Mouse (Mus musculus) forebrain, embryonic 10.5 days (tissue): Measurements from ENCODE around the gene Zfp704. TPM values are rescaled to one million over a fixed set of nuclear protein-coding genes. Genes with fewer than 3 reads are reported as not detected.

Source experiments
- DNase-seq: peaks from one replicate; pipeline ENCODE4 v3.0.0-alpha.2; 2017; ENCODE audit warnings: low spot score; ENCODE audit errors: extremely low spot score
- H3K27ac ChIP-seq: fragments of 300-500 bp; sonication (generic); 2 replicates; pipeline ENCODE4 v1.5.1; 2016; ENCODE audit warnings: mild to moderate bottlenecking
- H3K27me3 ChIP-seq: fragments of 300-500 bp; sonication (generic); 2 replicates; pipeline ENCODE4 v1.6.1; 2016; ENCODE audit warnings: mild to moderate bottlenecking; ENCODE audit not compliant: poor library complexity, severe bottlenecking
- H3K36me3 ChIP-seq: fragments of 300-500 bp; sonication (generic); replicated peaks from 2 replicates; pipeline ENCODE4 v1.6.1; 2016; ENCODE audit warnings: mild to moderate bottlenecking, moderate library complexity
- H3K4me1 ChIP-seq: fragments of 300-500 bp; sonication (generic); 2 replicates; pipeline ENCODE4 v1.6.1; 2016
- H3K4me3 ChIP-seq: fragments of 300-500 bp; sonication (generic); 2 replicates; pipeline ENCODE4 v1.5.1; 2016; ENCODE audit warnings: mild to moderate bottlenecking, moderate library complexity
- H3K9me3 ChIP-seq: fragments of 300-500 bp; sonication (generic); 2 replicates; pipeline ENCODE4 v1.6.1; 2016; ENCODE audit warnings: mild to moderate bottlenecking, moderate library complexity
- WGBS: fragments of 180-500 bp; shearing (Covaris S2); methylation state at CpG from one replicate; pipeline ENCODE4 v1.1.7; 2016; 5-methylcytosine and 5-hydroxymethylcytosine counted together
- polyA plus RNA-seq: library from polyadenylated mRNA; unstranded; fragments of >200 nt; fragmentation: Nextera tagmentation; extraction: Ambion mirVana; gene quantifications from 2 replicates; pipeline ENCODE4 v1.2.1, GENCODE M21; 2016

The Zfp704 gene
- polyA plus RNA-seq, 1 experiment from 2014 or later, result 6.6 TPM

- DNase-seq, result no peak
- Histone ChIP-seq H3K27ac (no peak overlapping the region), H3K36me3 (peaks cover 21% of the 10 kb centered on the region), H3K4me1 (peaks cover 8% of the 10 kb centered on the region; the same call in 1 of the 2 replicates), H3K4me3 (no peak overlapping the region), H3K9me3 (no peaks in the 10 kb centered on the region), H3K27me3 (no peaks in the 10 kb centered on the region)
- 88% methylated on average over 6 of the region's 6 CpGs for WGBS
Measured at GRCm38 (mm10) chr3:9460284-9460683, 149.6 kb downstream of the Zfp704 start.

GRCm38 (mm10) chr3:9456380-9456890 lies 153.4 kb downstream of the Zfp704 start:
- Histone ChIP-seq H3K27ac (no peak overlapping the region), H3K27me3 (no peaks in the 10 kb centered on the region), H3K36me3 (peaks cover 8% of the 10 kb centered on the region; the same call in 1 of the 2 replicates), H3K4me1 (0 out of 2 replicates have a peak, but pooled peaks cover 3% of the 10 kb centered on the region), H3K4me3 (no peak overlapping the region), H3K9me3 (no peaks in the 10 kb centered on the region)
- DNase-seq, result no peak
- 71% methylated on average over 10 of the region's 10 CpGs for WGBS

- Histone ChIP-seq H3K27ac (no peak overlapping the region), H3K27me3 (no peaks in the 10 kb centered on the region), H3K36me3 (peaks cover 7% of the 10 kb centered on the region; the same call in 1 of the 2 replicates), H3K4me1 (0 out of 2 replicates have a peak, but pooled peaks cover 3% of the 10 kb centered on the region), H3K9me3 (no peaks in the 10 kb centered on the region), H3K4me3 (no peak overlapping the region)
- no peak for DNase-seq
- 90% methylated on average over 5 of the region's 5 CpGs for WGBS
Measured at GRCm38 (mm10) chr3:9455351-9455750, 154.5 kb downstream of the Zfp704 start.

GRCm38 (mm10) chr3:9454556-9455330 lies 155.1 kb downstream of the Zfp704 start:
- H3K36me3 ChIP-seq, result peaks cover 5% of the 10 kb centered on the region; the same call in 1 of the 2 replicates
- H3K9me3 ChIP-seq, result no peaks in the 10 kb centered on the region
- 89% methylated on average over 8 of the region's 8 CpGs for WGBS
- no peak overlapping the region for H3K27ac ChIP-seq
- peaks cover 5% of the 10 kb centered on the region; the same call in 1 of the 2 replicates for H3K4me1 ChIP-seq
- H3K4me3 ChIP-seq, result no peak overlapping the region
- no peaks in the 10 kb centered on the region for H3K27me3 ChIP-seq
- DNase-seq, result no peak

GRCm38 (mm10) chr3:9450521-9450920 lies 159.4 kb downstream of the Zfp704 start:
- Histone ChIP-seq H3K36me3 (peaks cover 30% of the 10 kb centered on the region), H3K4me1 (peaks cover 9% of the 10 kb centered on the region), H3K9me3 (peaks cover 6% of the 10 kb centered on the region), H3K4me3 (no peak overlapping the region), H3K27ac (no peak overlapping the region), H3K27me3 (no peaks in the 10 kb centered on the region)
- 93% methylated on average over 12 of the region's 12 CpGs for WGBS
- DNase-seq, result no peak

- WGBS, result 65% methylated on average over 7 of the region's 7 CpGs
- Histone ChIP-seq H3K9me3 (peaks cover 6% of the 10 kb centered on the region), H3K36me3 (peaks cover 32% of the 10 kb centered on the region), H3K4me3 (no peak overlapping the region), H3K27me3 (no peaks in the 10 kb centered on the region), H3K4me1 (peaks cover 9% of the 10 kb centered on the region), H3K27ac (peak overlapping the region; percentile 53; the same call in 1 of the 2 replicates)
- DNase-seq, result no peak
Measured at GRCm38 (mm10) chr3:9449261-9450007, 160.5 kb downstream of the Zfp704 start.

GRCm38 (mm10) chr3:9448541-9448940 lies 161.3 kb downstream of the Zfp704 start:
- WGBS, result 93% methylated on average over 5 of the region's 5 CpGs
- H3K9me3 ChIP-seq, result peaks cover 6% of the 10 kb centered on the region
- peaks cover 9% of the 10 kb centered on the region for H3K4me1 ChIP-seq

GRCm38 (mm10) chr3:9444558-9444957 lies 165.3 kb downstream of the Zfp704 start:
- WGBS, result 82% methylated on average over 5 of the region's 5 CpGs
- peaks cover 6% of the 10 kb centered on the region for H3K9me3 ChIP-seq
- DNase-seq, result no peak
- H3K27ac ChIP-seq, result no peak overlapping the region
- H3K36me3 ChIP-seq, result peaks cover 34% of the 10 kb centered on the region
- no peaks in the 10 kb centered on the region for H3K27me3 ChIP-seq
- peaks cover 5% of the 10 kb centered on the region for H3K4me1 ChIP-seq
- no peak overlapping the region for H3K4me3 ChIP-seq

More at GRCm38 (mm10) chr3:9448541-9448940, 161.3 kb downstream of the Zfp704 start:
- H3K4me3 ChIP-seq, result no peak overlapping the region
- no peak for DNase-seq
- no peaks in the 10 kb centered on the region for H3K27me3 ChIP-seq
- no peak overlapping the region for H3K27ac ChIP-seq
- peaks cover 37% of the 10 kb centered on the region for H3K36me3 ChIP-seq

- no peak overlapping the region for H3K27ac ChIP-seq
- H3K4me1 ChIP-seq, result no peaks in the 10 kb centered on the region
- peaks cover 6% of the 10 kb centered on the region for H3K9me3 ChIP-seq
- H3K4me3 ChIP-seq, result no peak overlapping the region
- no peaks in the 10 kb centered on the region for H3K27me3 ChIP-seq
- 93% methylated on average over 7 of the region's 7 CpGs for WGBS
- DNase-seq, result no peak
- peaks cover 35% of the 10 kb centered on the region for H3K36me3 ChIP-seq
Measured at GRCm38 (mm10) chr3:9443981-9444380, 165.9 kb downstream of the Zfp704 start.

GRCm38 (mm10) chr3:9443476-9443875 lies 166.4 kb downstream of the Zfp704 start:
- Histone ChIP-seq H3K4me3 (no peak overlapping the region), H3K27ac (no peak overlapping the region), H3K36me3 (peaks cover 36% of the 10 kb centered on the region), H3K27me3 (no peaks in the 10 kb centered on the region), H3K4me1 (no peaks in the 10 kb centered on the region), H3K9me3 (peaks cover 3% of the 10 kb centered on the region)
- 74% methylated on average over 2 of the region's 2 CpGs for WGBS
- DNase-seq, result no peak

- Histone ChIP-seq H3K36me3 (peaks cover 35% of the 10 kb centered on the region), H3K27ac (no peak overlapping the region), H3K9me3 (no peaks in the 10 kb centered on the region), H3K27me3 (no peaks in the 10 kb centered on the region), H3K4me1 (no peaks in the 10 kb centered on the region), H3K4me3 (no peak overlapping the region)
- WGBS, result 92% methylated on average over 27 of the region's 27 CpGs
- DNase-seq, result no peak
Measured at GRCm38 (mm10) chr3:9441566-9442540, 168.0 kb downstream of the Zfp704 start.

- no peak overlapping the region for H3K27ac ChIP-seq
- H3K4me3 ChIP-seq, result no peak overlapping the region
- DNase-seq, result no peak
- H3K4me1 ChIP-seq, result no peaks in the 10 kb centered on the region
- H3K36me3 ChIP-seq, result peaks cover 33% of the 10 kb centered on the region
- no peaks in the 10 kb centered on the region for H3K27me3 ChIP-seq
- no peaks in the 10 kb centered on the region for H3K9me3 ChIP-seq
- WGBS, result 90% methylated on average over 6 of the region's 6 CpGs
Measured at GRCm38 (mm10) chr3:9440466-9440865, 169.4 kb downstream of the Zfp704 start.
